Mouse (Mus musculus): Measurements from ENCODE around the gene Fbxo2.

- no peak for TF ChIP-seq CTCF (IDR thresholded peaks at IDR 0.05; ENCODE audit: borderline replicate concordance, extremely low read depth, insufficient read depth, insufficient read length)
- no peak for TF ChIP-seq POLR2A (IDR thresholded peaks at IDR 0.05; ENCODE audit: borderline replicate concordance, extremely low read depth, insufficient read depth, insufficient read length, poor library complexity, severe bottlenecking)
Observed at GRCm38 (mm10) chr4:148215264-148215900, 55.0 kb downstream of the Fbxo2 start.

Data from brain, embryonic 14.5 days (tissue).